Mouse (Mus musculus) hindbrain, embryonic 16.5 days (tissue): ENCODE measurements at regions not wholly inside any gene's neighbourhood (a gene's known extent, or its start where the extent isn't known, plus 50 kb on each side); places are given as distances from the start of the nearest gene placed in this dataset.

Experiments
- ATAC-seq: fragments of 200-750 bp; cut with Nextera tagmentation; 2 replicates; pipeline ENCODE4 v1.8.0; 2017; ENCODE audit warnings: moderate TSS enrichment, moderate library complexity
- H3K27ac ChIP-seq: fragments of 300-500 bp; sonication (generic); 2 replicates; pipeline ENCODE4 v1.5.1; 2014; ENCODE audit warnings: low read depth, mild to moderate bottlenecking, control low read depth, low read length, moderate library complexity
- H3K27me3 ChIP-seq: fragments of 300-500 bp; sonication (generic); replicated peaks from 2 replicates; pipeline ENCODE4 v1.6.1; 2014; ENCODE audit warnings: low read length; ENCODE audit not compliant: control insufficient read depth, insufficient read depth
- H3K36me3 ChIP-seq: fragments of 300-500 bp; sonication (generic); 2 replicates; pipeline ENCODE4 v1.6.1; 2014; ENCODE audit warnings: mild to moderate bottlenecking, low read length, moderate library complexity, mixed read lengths; ENCODE audit not compliant: control insufficient read depth, insufficient read depth
- H3K4me1 ChIP-seq: fragments of 300-500 bp; sonication (generic); 2 replicates; pipeline ENCODE4 v1.6.1; 2014; ENCODE audit warnings: low read depth, low read length; ENCODE audit not compliant: control insufficient read depth, insufficient read depth
- H3K4me2 ChIP-seq: fragments of 300-500 bp; sonication (generic); 2 replicates; pipeline ENCODE4 v1.6.1; 2014; ENCODE audit warnings: mild to moderate bottlenecking, low read length, control low read depth, moderate library complexity
- H3K4me3 ChIP-seq: fragments of 300-500 bp; sonication (generic); 2 replicates; pipeline ENCODE4 v1.5.1; 2014; ENCODE audit warnings: mild to moderate bottlenecking, low read length, control low read depth, moderate library complexity
- H3K9ac ChIP-seq: fragments of 300-500 bp; sonication (generic); 2 replicates; pipeline ENCODE4 v1.6.1; 2014; ENCODE audit warnings: low read depth, mild to moderate bottlenecking, control low read depth, low read length, moderate library complexity
- H3K9me3 ChIP-seq: fragments of 300-500 bp; sonication (generic); 2 replicates; pipeline ENCODE4 v1.6.1; 2014; ENCODE audit warnings: mild to moderate bottlenecking, low read length, moderate library complexity; ENCODE audit not compliant: control insufficient read depth
- WGBS: fragments of 180-500 bp; shearing (Covaris S2); extraction: QIAGEN DNeasy Blood & Tissue Kit; methylation state at CpG from one replicate; pipeline ENCODE4 v1.1.7; 2014; 5-methylcytosine and 5-hydroxymethylcytosine counted together

- Histone ChIP-seq H3K4me3 (no peak overlapping the region), H3K9ac (no peak overlapping the region), H3K36me3 (no peaks in the 10 kb centered on the region), H3K27me3 (no peaks in the 10 kb centered on the region), H3K27ac (no peak overlapping the region), H3K9me3 (peaks cover 2% of the 10 kb centered on the region; the same call in 1 of the 2 replicates), H3K4me1 (no peaks in the 10 kb centered on the region), H3K4me2 (no peak overlapping the region)
- no peak for ATAC-seq
- WGBS: 97% methylated on average over 2 of the region's 2 CpGs
These were observed 583.1 kb upstream of the Kdm8 start for GRCm38 (mm10) chr7:124861397-124861796.

- no peak overlapping the region for H3K27ac ChIP-seq
- no peaks in the 10 kb centered on the region for H3K27me3 ChIP-seq
- H3K4me2 ChIP-seq: no peak overlapping the region
- no peak overlapping the region for H3K4me3 ChIP-seq
- no peak overlapping the region for H3K9ac ChIP-seq
- ATAC-seq: peak; percentile 69
- H3K4me1 ChIP-seq: no peaks in the 10 kb centered on the region
- no peaks in the 10 kb centered on the region; the same call in 1 of the 2 replicates for H3K9me3 ChIP-seq
- H3K36me3 ChIP-seq: no peaks in the 10 kb centered on the region
- WGBS: 43% methylated on average over 6 of the region's 6 CpGs
These were observed 576.3 kb upstream of the Kdm8 start for GRCm38 (mm10) chr7:124868133-124868603.

- Histone ChIP-seq H3K9ac (no peak overlapping the region), H3K27me3 (no peaks in the 10 kb centered on the region), H3K4me3 (no peak overlapping the region), H3K9me3 (no peaks in the 10 kb centered on the region; the same call in 1 of the 2 replicates), H3K27ac (no peak overlapping the region), H3K4me1 (no peaks in the 10 kb centered on the region), H3K4me2 (no peak overlapping the region), H3K36me3 (no peaks in the 10 kb centered on the region)
- WGBS: 68% methylated on average over 3 of the region's 3 CpGs
- ATAC-seq: no peak
These were observed 575.9 kb upstream of the Kdm8 start for GRCm38 (mm10) chr7:124868621-124869020.

DNA sequence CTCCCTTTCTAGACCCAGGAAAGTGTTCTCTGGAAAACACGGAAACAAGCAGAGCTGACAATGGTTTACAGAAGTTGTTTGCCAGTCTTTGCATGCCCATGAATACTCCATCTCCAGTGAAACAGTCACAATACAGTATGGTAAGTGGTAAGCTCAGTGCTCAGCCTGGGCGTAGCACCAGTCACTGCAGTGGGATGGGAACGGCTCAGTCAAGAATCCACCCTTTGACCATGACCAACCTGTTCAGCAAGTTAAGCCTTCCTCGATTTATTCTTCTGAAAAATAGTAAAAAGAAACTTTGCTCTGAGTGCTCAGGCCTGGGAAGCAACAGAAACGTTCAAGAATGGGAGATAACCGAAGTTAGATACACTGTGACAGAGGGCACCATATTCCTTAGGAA, 563.7 kb upstream of the Kdm8 start:
- ATAC-seq: no peak
- no peak overlapping the region for H3K4me2 ChIP-seq
- 85% methylated on average over 6 of the region's 6 CpGs for WGBS

GRCm38 (mm10) chr7:124907233-124907632, 537.2 kb upstream of the Kdm8 start:
- no peak overlapping the region for H3K9ac ChIP-seq
- no peaks in the 10 kb centered on the region for H3K27me3 ChIP-seq
- 54% methylated on average over 5 of the region's 5 CpGs for WGBS

More for the DNA sequence above, 563.7 kb upstream of the Kdm8 start:
- Histone ChIP-seq H3K9ac (no peak overlapping the region), H3K27ac (no peak overlapping the region), H3K4me1 (no peaks in the 10 kb centered on the region), H3K9me3 (no peaks in the 10 kb centered on the region), H3K36me3 (no peaks in the 10 kb centered on the region), H3K4me3 (no peak overlapping the region), H3K27me3 (no peaks in the 10 kb centered on the region)

DNA sequence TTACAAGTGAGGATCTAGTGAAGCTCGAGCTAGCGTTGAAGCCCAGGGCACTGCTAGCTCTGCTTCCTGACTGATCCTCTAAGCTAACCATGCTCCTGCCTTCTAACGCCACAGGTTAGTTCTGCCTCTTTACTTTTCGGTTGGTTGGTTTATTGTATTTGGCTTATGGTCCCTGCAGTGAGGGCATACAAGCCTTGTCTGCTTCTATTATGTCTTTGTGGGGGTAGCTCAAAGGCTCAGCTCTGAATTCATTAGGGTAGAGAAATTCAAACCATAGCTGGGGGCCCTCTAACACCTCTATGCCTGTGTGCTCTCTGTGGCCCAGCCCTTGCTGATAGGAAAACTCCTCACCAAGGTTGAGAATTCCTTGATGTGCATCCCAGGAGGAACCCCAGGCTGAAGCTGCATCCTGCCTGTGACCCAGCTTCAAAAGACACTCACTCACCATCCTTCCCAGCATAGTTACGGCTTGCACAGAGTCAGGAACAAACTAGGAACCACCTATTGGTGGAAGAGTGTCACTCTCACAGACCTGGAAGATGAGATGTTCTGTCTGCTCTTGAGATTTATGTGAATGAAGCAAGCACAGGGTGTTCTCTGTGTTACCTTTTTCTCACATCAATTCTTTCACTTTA, 536.7 kb upstream of the Kdm8 start:
- H3K27ac ChIP-seq: no peak overlapping the region
- 54% methylated on average over 5 of the region's 5 CpGs for WGBS
- ATAC-seq: no peak
- no peaks in the 10 kb centered on the region for H3K27me3 ChIP-seq
- H3K9me3 ChIP-seq: no peaks in the 10 kb centered on the region
- no peak overlapping the region for H3K9ac ChIP-seq
- H3K4me1 ChIP-seq: no peaks in the 10 kb centered on the region
- H3K36me3 ChIP-seq: no peaks in the 10 kb centered on the region
- H3K4me2 ChIP-seq: no peak overlapping the region
- no peak overlapping the region for H3K4me3 ChIP-seq

More at GRCm38 (mm10) chr7:124907233-124907632, 537.2 kb upstream of the Kdm8 start:
- Histone ChIP-seq H3K36me3 (no peaks in the 10 kb centered on the region), H3K4me3 (no peak overlapping the region), H3K9me3 (no peaks in the 10 kb centered on the region), H3K27ac (no peak overlapping the region), H3K4me1 (no peaks in the 10 kb centered on the region), H3K4me2 (no peak overlapping the region)
- ATAC-seq: no peak

DNA sequence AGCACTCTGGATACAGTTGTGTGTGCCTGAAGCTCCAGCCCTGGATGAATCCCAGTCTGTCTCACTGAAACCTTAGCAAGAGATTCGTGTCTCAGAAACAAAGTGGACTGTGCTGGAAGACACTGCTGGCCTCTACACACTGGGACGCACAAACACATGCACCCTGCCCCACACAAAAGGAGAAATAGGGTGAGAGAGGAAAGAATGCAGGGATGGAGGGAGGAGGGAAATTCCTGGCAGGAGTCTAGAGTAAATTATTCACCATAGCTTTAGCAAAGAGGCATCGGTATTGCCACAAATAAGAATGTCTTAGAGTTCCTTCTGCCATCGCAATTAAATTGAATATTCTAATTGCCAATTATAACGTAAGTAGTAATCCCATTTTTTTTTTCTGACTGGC, 530.4 kb upstream of the Kdm8 start:
- Histone ChIP-seq H3K4me3 (no peak overlapping the region), H3K36me3 (no peaks in the 10 kb centered on the region), H3K4me2 (no peak overlapping the region), H3K9me3 (no peaks in the 10 kb centered on the region), H3K27me3 (no peaks in the 10 kb centered on the region), H3K4me1 (no peaks in the 10 kb centered on the region; the same call in 1 of the 2 replicates), H3K27ac (no peak overlapping the region), H3K9ac (no peak overlapping the region)
- WGBS: 67% methylated on average over 5 of the region's 5 CpGs
- no peak for ATAC-seq

DNA sequence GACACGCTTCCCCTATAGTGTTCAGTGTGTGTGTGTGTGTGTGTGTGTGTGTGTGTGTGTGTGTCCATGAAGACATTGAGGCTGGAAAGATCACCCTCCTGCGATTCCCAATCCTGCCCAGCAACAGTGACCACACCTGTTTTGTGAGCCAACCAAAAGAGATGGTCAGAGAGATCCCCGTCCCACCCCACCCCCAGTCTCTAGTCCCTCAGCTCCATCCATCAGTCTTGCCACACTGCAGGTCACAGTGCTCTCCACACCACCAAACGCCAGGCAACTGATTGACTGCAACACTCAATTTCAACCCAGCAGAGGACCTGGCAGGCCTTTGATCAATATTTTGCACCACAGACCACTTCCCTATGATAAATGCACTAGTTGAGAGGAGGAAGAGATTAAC, 530.0 kb upstream of the Kdm8 start:
- Histone ChIP-seq H3K27me3 (no peaks in the 10 kb centered on the region), H3K4me2 (no peak overlapping the region), H3K4me3 (no peak overlapping the region), H3K4me1 (no peaks in the 10 kb centered on the region; the same call in 1 of the 2 replicates), H3K9me3 (no peaks in the 10 kb centered on the region), H3K9ac (no peak overlapping the region), H3K36me3 (no peaks in the 10 kb centered on the region), H3K27ac (no peak overlapping the region)
- 72% methylated on average over 4 of the region's 4 CpGs for WGBS
- ATAC-seq: no peak

- no peak overlapping the region for H3K4me3 ChIP-seq
- no peaks in the 10 kb centered on the region; the same call in 1 of the 2 replicates for H3K4me1 ChIP-seq
- no peaks in the 10 kb centered on the region for H3K9me3 ChIP-seq
- no peaks in the 10 kb centered on the region for H3K36me3 ChIP-seq
- ATAC-seq: no peak
- no peaks in the 10 kb centered on the region for H3K27me3 ChIP-seq
- H3K27ac ChIP-seq: no peak overlapping the region
- WGBS: 75% methylated on average over 6 of the region's 6 CpGs
- no peak overlapping the region for H3K9ac ChIP-seq
- H3K4me2 ChIP-seq: no peak overlapping the region
These were observed 529.5 kb upstream of the Kdm8 start for GRCm38 (mm10) chr7:124914972-124915371.
